Mouse (Mus musculus) kidney, embryonic 15.5 days (tissue): Measurements from ENCODE around the gene Olfr512. TPM values are rescaled to one million over a fixed set of nuclear protein-coding genes. Genes with fewer than 3 reads are reported as not detected.

Experiments
- ATAC-seq: fragments of 200-750 bp; cut with Nextera tagmentation; replicated peaks from 2 replicates; pipeline ENCODE4 v1.8.0; 2017; ENCODE audit warnings: moderate TSS enrichment; ENCODE audit not compliant: low FRiP score
- H3K27ac ChIP-seq: fragments of 300-500 bp; sonication (generic); 2 replicates; pipeline ENCODE4 v1.5.1; 2015; ENCODE audit warnings: mild to moderate bottlenecking, inconsistent platforms
- H3K27me3 ChIP-seq: fragments of 300-500 bp; sonication (generic); 2 replicates; pipeline ENCODE4 v1.6.1; 2015; ENCODE audit warnings: inconsistent platforms
- H3K36me3 ChIP-seq: fragments of 300-500 bp; sonication (generic); 2 replicates; pipeline ENCODE4 v1.6.1; 2015; ENCODE audit warnings: inconsistent platforms
- H3K4me1 ChIP-seq: fragments of 300-500 bp; sonication (generic); 2 replicates; pipeline ENCODE4 v1.6.1; 2015; ENCODE audit warnings: inconsistent platforms
- H3K4me2 ChIP-seq: fragments of 300-500 bp; sonication (generic); 2 replicates; pipeline ENCODE4 v1.6.1; 2015; ENCODE audit warnings: moderate library complexity, mild to moderate bottlenecking, inconsistent platforms
- H3K4me3 ChIP-seq: fragments of 300-500 bp; sonication (generic); replicated peaks from 2 replicates; pipeline ENCODE4 v1.5.1; 2015; ENCODE audit warnings: mild to moderate bottlenecking, inconsistent platforms
- H3K9ac ChIP-seq: fragments of 300-500 bp; sonication (generic); 2 replicates; pipeline ENCODE4 v1.6.1; 2015; ENCODE audit warnings: mild to moderate bottlenecking, inconsistent platforms
- H3K9me3 ChIP-seq: fragments of 300-500 bp; sonication (generic); replicated peaks from 2 replicates; pipeline ENCODE4 v1.6.1; 2016; ENCODE audit warnings: inconsistent platforms
- WGBS: fragments of 180-500 bp; shearing (Covaris S2); methylation state at CpG from one replicate; pipeline ENCODE4 v1.1.7; 2015; ENCODE audit warnings: mixed read lengths; 5-methylcytosine and 5-hydroxymethylcytosine counted together
- polyA plus RNA-seq: library from polyadenylated mRNA; unstranded; fragments of >200 nt; fragmentation: Nextera tagmentation; extraction: Ambion mirVana; gene quantifications from 2 replicates; pipeline ENCODE4 v1.2.1, GENCODE M21; 2015

Gene Olfr512
- not detected in 2 replicates for polyA plus RNA-seq

DNA sequence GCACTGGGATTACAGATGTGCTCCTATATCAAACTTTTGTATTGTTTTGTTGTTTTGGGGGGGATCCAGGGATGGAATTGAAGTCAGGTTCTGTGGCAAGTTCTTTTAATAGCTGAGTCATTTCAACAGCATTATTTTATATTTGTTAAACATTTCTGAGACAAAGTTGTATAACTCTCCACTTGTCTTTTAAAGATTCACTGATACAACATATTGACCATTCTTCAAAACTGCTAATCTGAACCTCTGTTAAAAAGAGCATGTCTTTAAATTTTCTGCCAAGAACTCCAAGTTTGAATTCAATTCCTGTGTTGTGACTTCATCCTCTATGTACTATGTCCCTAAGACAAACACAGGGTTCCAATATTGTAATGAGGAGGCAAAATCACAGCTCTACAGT is at the start of gene Olfr512:
Gene Olfr512, plus strand, starts transcription at position 301 of the 400 bp plus-strand sequence.
- no peaks in the 10 kb centered on the region for H3K4me1 ChIP-seq
- no peak for ATAC-seq
- H3K27ac ChIP-seq, result no peak within 1 kb of the TSS
- no peaks in the 10 kb centered on the region for H3K9me3 ChIP-seq
- no peak within 1 kb of the TSS for H3K4me3 ChIP-seq
- H3K4me2 ChIP-seq, result no peak within 1 kb of the TSS
- no peaks in the 10 kb centered on the region for H3K36me3 ChIP-seq
- H3K9ac ChIP-seq, result no peak within 1 kb of the TSS
- no peaks in the 10 kb centered on the region for H3K27me3 ChIP-seq

DNA sequence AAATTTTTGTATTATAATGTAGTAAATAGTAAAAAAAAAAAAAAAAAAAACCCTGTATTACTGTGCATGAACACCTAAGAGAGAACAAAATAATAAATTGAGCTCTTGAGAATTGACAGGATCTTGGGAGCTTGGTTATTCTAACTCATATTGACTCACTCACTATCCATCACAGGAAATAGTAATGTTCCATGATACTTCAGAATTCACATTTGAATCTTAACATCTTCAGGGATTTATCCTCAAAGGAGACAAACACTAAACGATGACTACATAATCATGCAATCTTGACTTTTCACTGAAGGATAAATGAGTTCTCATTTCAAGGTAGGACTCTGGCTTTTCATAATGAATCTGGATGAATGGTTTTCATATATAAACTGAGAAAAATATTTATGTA is 47.0 kb upstream of the Olfr512 start, which contains the start of gene Olfr510:
Gene Olfr510, plus strand, starts transcription at position 301 of the 400 bp plus-strand sequence.
- WGBS, result 83% methylated on average over 1 of the region's 1 CpGs
- Histone ChIP-seq H3K4me3 (no peak within 1 kb of the TSS), H3K4me1 (no peaks in the 10 kb centered on the region), H3K36me3 (no peaks in the 10 kb centered on the region), H3K27ac (no peak within 1 kb of the TSS), H3K9me3 (no peaks in the 10 kb centered on the region), H3K9ac (no peak within 1 kb of the TSS), H3K4me2 (no peak within 1 kb of the TSS), H3K27me3 (no peaks in the 10 kb centered on the region)
- no peak for ATAC-seq

DNA sequence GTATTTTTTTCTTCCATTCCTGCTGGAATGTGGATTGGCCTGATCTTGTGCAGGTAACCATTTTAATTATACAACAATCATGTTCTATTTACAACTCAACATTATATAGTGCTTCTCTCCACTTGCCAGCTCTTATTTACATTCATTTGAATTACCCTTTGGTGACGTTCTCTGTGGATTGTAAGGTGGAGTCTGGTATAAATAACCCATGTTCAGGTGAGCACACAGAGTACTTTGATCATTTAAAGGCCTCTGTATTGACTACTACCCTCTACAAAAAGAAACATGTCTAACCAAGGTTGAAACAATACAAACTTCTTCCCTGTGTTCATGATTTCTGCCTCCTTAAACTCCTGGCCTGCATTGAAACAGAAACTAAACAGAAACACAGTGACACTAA is 42.1 kb upstream of the Olfr512 start:
- H3K4me2 ChIP-seq, result no peak overlapping the region
- H3K27ac ChIP-seq, result no peak overlapping the region
- H3K9me3 ChIP-seq, result no peaks in the 10 kb centered on the region; the same call in none of the 2 replicates
- H3K9ac ChIP-seq, result no peak overlapping the region
- no peaks in the 10 kb centered on the region for H3K36me3 ChIP-seq
- no peaks in the 10 kb centered on the region for H3K27me3 ChIP-seq
- H3K4me1 ChIP-seq, result no peaks in the 10 kb centered on the region
- 63% methylated on average over 1 of the region's 1 CpGs for WGBS
- no peak overlapping the region for H3K4me3 ChIP-seq
- no peak for ATAC-seq

DNA sequence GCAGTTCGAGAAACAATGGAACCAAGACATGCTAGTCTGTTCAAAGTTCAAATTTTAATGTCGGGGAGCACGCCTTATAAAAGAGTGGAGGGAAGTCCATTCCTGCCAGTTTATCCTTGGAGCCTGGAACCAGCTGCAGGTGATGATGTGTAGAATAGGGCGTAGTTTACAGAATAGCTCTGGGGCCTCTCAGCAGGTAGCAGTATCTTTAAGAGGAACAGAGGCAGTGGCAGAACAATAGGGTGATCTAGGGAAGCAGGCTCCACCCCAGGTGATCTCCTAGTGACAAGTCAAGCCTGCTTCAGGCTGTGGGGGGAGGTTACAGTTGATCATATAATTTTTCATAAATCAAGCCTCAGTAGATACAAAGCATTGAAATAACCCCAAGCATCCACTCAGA is 34.2 kb upstream of the Olfr512 start:
- H3K4me1 ChIP-seq, result no peaks in the 10 kb centered on the region
- no peak overlapping the region for H3K9ac ChIP-seq
- H3K27me3 ChIP-seq, result no peaks in the 10 kb centered on the region

GRCm38 (mm10) chr7:108750673-108751072 is 37.6 kb downstream of the Olfr512 start, which contains the start of gene Olfr513:
Gene Olfr513, plus strand, starts transcription at chr7:108750973.
- Histone ChIP-seq H3K9ac (no peak within 1 kb of the TSS), H3K4me2 (no peak within 1 kb of the TSS), H3K9me3 (no peaks in the 10 kb centered on the region), H3K36me3 (no peaks in the 10 kb centered on the region), H3K4me3 (no peak within 1 kb of the TSS), H3K4me1 (no peaks in the 10 kb centered on the region), H3K27ac (no peak within 1 kb of the TSS), H3K27me3 (no peaks in the 10 kb centered on the region)
- WGBS, result 63% methylated on average over 1 of the region's 1 CpGs
- no peak for ATAC-seq

More for the DNA sequence above, 34.2 kb upstream of the Olfr512 start:
- no peak overlapping the region for H3K4me3 ChIP-seq
- H3K9me3 ChIP-seq, result no peaks in the 10 kb centered on the region; the same call in none of the 2 replicates
- H3K36me3 ChIP-seq, result no peaks in the 10 kb centered on the region
- no peak for ATAC-seq
- no peak overlapping the region for H3K27ac ChIP-seq
- 84% methylated on average over 4 of the region's 4 CpGs for WGBS
- H3K4me2 ChIP-seq, result no peak overlapping the region

- no peaks in the 10 kb centered on the region for H3K27me3 ChIP-seq
Measured at GRCm38 (mm10) chr7:108760411-108760810, 47.3 kb downstream of the Olfr512 start.

More at GRCm38 (mm10) chr7:108760411-108760810, 47.3 kb downstream of the Olfr512 start:
- H3K36me3 ChIP-seq, result no peaks in the 10 kb centered on the region
- no peak overlapping the region for H3K27ac ChIP-seq
- no peak for ATAC-seq
- WGBS, result 40% methylated on average over 3 of the region's 3 CpGs
- H3K4me2 ChIP-seq, result no peak overlapping the region
- no peaks in the 10 kb centered on the region for H3K4me1 ChIP-seq
- no peaks in the 10 kb centered on the region for H3K9me3 ChIP-seq
- no peak overlapping the region for H3K9ac ChIP-seq
- H3K4me3 ChIP-seq, result no peak overlapping the region

Other genes with a start within 250 kb of the Olfr512 start
- not detected in 2 replicates for gene Olfr498, start 248.0 kb upstream of the Olfr512 start, polyA plus RNA-seq
- not detected in 2 replicates for gene Olfr502, start 188.3 kb upstream of the Olfr512 start, polyA plus RNA-seq
- not detected in 2 replicates for gene Olfr503, start 168.8 kb upstream of the Olfr512 start, polyA plus RNA-seq
- gene Olfr504, start 147.5 kb upstream of the Olfr512 start, polyA plus RNA-seq, result not detected in 2 replicates
- gene Olfr506, start 102.5 kb upstream of the Olfr512 start, polyA plus RNA-seq, result 0.04 TPM in 1 of 2 replicates, not detected in the other
- not detected in 2 replicates for gene Olfr507, start 91.5 kb upstream of the Olfr512 start, polyA plus RNA-seq
- gene Olfr508, start 83.3 kb upstream of the Olfr512 start, polyA plus RNA-seq, result not detected in 2 replicates
- 0.04 TPM in 1 of 2 replicates, not detected in the other for gene Olfr509, start 61.4 kb upstream of the Olfr512 start, polyA plus RNA-seq
- not detected in 2 replicates for gene Olfr510, start 46.9 kb upstream of the Olfr512 start, polyA plus RNA-seq
- not detected in 2 replicates for gene Olfr513, start 37.7 kb downstream of the Olfr512 start, polyA plus RNA-seq
- gene Olfr514, start 112.7 kb downstream of the Olfr512 start, polyA plus RNA-seq, result not detected in 2 replicates
- not detected in 2 replicates for gene Olfr516, start 137.2 kb downstream of the Olfr512 start, polyA plus RNA-seq
- gene Olfr517, start 159.1 kb downstream of the Olfr512 start, polyA plus RNA-seq, result not detected in 2 replicates
- gene Olfr518, start 171.7 kb downstream of the Olfr512 start, polyA plus RNA-seq, result not detected in 2 replicates
- gene Olfr519, start 181.1 kb downstream of the Olfr512 start, polyA plus RNA-seq, result not detected in 2 replicates
- 0.06 TPM in 1 of 2 replicates, not detected in the other for gene Nlrp10, start 216.9 kb downstream of the Olfr512 start, polyA plus RNA-seq
- 83.1 and 86.6 TPM in 2 replicates for gene Eif3f, start 221.1 kb downstream of the Olfr512 start, polyA plus RNA-seq
- gene Tub, start 237.0 kb downstream of the Olfr512 start, polyA plus RNA-seq, result 1.4 and 2.4 TPM in 2 replicates